Mouse (Mus musculus) brown adipose tissue, adult 24 weeks (tissue): ENCODE measurements around the gene Usf1. TPM values are rescaled to one million over a fixed set of nuclear protein-coding genes. Genes with fewer than 3 reads are reported as not detected.
A peak's percentile ranks its signal among the peaks of the same experiment; 100 is the strongest.

Experiments used
- H3K27ac ChIP-seq: fragments of 200-500 bp; replicated peaks from 2 replicates; pipeline ENCODE4 v1.5.1; 2012; ENCODE audit warnings: low read depth, mild to moderate bottlenecking, low read length
- H3K4me1 ChIP-seq: fragments of 200-500 bp; 2 replicates; pipeline ENCODE4 v1.6.1; 2012; ENCODE audit warnings: low read length, mixed read lengths; ENCODE audit not compliant: control insufficient read depth, insufficient read depth, insufficient read length
- H3K4me3 ChIP-seq: fragments of 200-500 bp; 2 replicates; pipeline ENCODE4 v1.5.1; 2012; ENCODE audit warnings: low read depth, mild to moderate bottlenecking, low read length, moderate library complexity; ENCODE audit not compliant: insufficient read depth
- polyA plus RNA-seq: library from polyadenylated mRNA; stranded (reverse); fragments of >200 nt; gene quantifications from 2 replicates; pipeline ENCODE4 v1.2.4, GENCODE M21; 2012; ENCODE audit not compliant: missing spikeins, insufficient read depth, insufficient read length

The Usf1 gene
- polyA plus RNA-seq, 1 experiment = 13.1 TPM

GRCm38 (mm10) chr1:171435288-171435814, 24.2 kb downstream of the Usf1 start:
- H3K4me3 ChIP-seq = no peak overlapping the region
- H3K4me1 ChIP-seq = no peaks in the 10 kb centered on the region
- H3K27ac ChIP-seq = no peak overlapping the region

- Histone ChIP-seq H3K4me1 (peaks cover under 1% of the 10 kb centered on the region; the same call in 1 of the 2 replicates), H3K27ac (no peak overlapping the region), H3K4me3 (no peak overlapping the region)
Measured at GRCm38 (mm10) chr1:171435974-171436373, 24.9 kb downstream of the Usf1 start.

DNA sequence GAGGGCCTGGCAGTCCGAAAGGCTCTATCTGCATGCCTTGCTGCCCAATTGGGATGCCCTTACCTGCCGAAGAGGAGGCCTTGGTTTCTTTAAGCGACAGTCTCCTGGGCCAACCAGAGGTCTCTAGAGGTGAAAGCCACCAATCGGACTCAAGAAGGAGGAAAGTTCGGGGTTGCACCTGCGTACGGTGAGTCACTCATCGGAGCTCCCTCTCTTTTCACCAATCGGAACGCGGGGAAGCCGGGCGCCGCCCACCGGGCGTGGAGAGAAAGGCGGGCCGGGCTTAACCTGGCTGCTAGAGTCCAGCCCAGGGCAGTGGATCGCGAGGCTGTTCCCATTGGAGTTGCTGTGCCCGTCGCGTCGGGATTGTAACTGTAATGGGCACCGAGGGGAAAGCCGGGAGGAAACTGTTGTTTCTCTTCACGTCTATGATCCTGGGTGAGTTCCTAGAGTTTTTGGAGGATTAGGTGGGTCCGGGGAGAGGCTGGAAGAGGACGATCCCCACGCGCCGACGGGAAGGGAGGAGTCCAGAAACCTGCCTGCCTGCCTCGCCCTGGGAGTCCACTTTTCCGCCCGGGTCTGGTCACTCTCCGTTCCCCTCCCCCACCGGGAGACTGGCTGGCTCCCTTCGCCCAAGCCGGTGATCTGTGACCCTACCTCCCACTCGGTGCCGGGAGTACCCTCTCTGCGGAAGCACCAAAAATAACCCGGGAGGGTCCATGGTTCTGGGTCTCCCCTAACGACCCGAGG, 26.3 kb downstream of the Usf1 start, which contains the start of gene F11r:
F11r (plus strand) TSS at position 272 of the 750 bp plus-strand sequence.
- H3K27ac ChIP-seq = peak within 1 kb of the TSS; percentile 99
- peak within 1 kb of the TSS; percentile 91 for H3K4me3 ChIP-seq
- H3K4me1 ChIP-seq = peaks cover 9% of the 10 kb centered on the region

- Histone ChIP-seq H3K27ac (peak overlapping the region; percentile 99), H3K4me3 (peak overlapping the region; percentile 91), H3K4me1 (peaks cover 14% of the 10 kb centered on the region)
Measured at GRCm38 (mm10) chr1:171438014-171438670, 27.0 kb downstream of the Usf1 start.

DNA sequence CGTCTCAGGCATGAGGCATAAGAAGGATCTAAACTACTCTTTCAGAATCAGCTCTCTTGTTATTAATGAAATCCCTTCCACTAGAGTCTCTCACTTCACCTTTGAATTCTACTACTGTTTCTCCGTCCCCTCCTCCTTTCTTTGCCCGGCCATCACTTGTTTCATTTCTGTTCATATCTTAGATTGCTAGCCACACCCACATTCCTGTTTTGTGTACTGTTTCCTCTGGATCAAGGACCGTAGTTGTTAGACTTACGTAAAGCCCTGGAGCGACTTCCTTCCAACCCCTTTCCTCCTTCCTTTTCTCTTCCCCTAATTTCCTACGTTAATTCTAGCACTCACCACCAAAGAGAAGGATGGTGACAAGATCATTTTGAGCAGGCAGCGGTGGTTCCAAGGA, 28.0 kb downstream of the Usf1 start:
- peak overlapping the region; percentile 91 for H3K4me3 ChIP-seq
- peaks cover 16% of the 10 kb centered on the region for H3K4me1 ChIP-seq
- H3K27ac ChIP-seq = peak overlapping the region; percentile 99

DNA sequence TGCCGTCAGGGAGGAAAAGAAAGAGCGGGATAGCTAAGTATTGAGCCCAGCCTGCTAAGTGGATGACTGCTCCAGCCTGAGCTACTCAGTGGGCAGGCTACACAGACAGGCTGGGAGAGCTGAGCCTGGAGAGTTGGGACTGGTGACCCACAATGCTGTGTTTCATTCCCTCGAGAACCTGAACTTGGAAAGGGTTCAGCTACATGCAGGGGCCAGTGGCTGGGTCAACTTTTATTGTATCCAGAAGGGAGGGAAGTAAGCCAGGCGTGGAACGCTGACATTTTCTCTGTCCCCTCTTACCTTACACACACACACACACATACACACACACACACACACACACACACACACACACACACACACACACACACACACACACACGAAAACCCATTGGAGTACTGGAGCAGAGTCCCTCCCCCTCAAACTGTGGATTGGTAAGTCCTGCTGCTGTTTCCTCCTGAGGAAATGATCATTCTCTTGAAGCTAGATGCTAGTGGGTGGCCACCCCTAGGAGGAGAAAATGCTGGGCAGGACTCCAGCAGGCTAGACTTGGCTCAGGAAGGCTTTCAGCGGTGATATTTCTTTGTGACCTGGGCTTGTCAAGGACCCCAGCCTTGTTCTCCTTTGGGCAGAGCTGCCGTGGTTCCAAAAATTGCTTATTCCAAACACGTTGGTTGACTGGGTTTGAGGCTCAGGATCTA, 29.1 kb downstream of the Usf1 start:
- H3K4me1 ChIP-seq = peaks cover 16% of the 10 kb centered on the region
- peak overlapping the region; percentile 91 for H3K4me3 ChIP-seq
- peak overlapping the region; percentile 99 for H3K27ac ChIP-seq

- peak overlapping the region; percentile 93 for H3K27ac ChIP-seq
- H3K4me1 ChIP-seq = peaks cover 20% of the 10 kb centered on the region
- peak overlapping the region; percentile 53 for H3K4me3 ChIP-seq
Measured at GRCm38 (mm10) chr1:171441466-171442412, 30.6 kb downstream of the Usf1 start.

DNA sequence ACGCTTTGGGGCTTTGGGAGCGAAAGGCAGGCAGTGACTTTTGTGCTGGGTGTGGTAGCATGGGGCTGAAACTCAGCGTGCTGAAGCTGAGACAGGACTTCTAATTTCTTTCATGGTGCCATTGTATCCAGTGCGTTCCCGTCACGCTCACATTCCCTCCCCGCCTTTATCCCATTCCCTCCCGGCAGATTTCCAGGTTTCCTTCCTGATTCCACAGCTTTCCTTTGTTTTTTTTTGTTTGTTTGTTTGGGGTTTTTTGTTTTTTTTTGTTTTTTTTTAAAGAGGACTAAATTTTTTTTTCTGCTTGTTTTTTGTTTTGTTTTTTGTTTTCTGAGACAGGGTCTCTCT, 31.3 kb downstream of the Usf1 start:
- peak overlapping the region; percentile 37 for H3K4me3 ChIP-seq
- peaks cover 20% of the 10 kb centered on the region for H3K4me1 ChIP-seq
- H3K27ac ChIP-seq = peak overlapping the region; percentile 93

- Histone ChIP-seq H3K4me1 (peaks cover 28% of the 10 kb centered on the region), H3K27ac (0 out of 2 replicates have a peak overlapping the region, but pooled peaks have one; percentile 30), H3K4me3 (no peak overlapping the region)
Measured at GRCm38 (mm10) chr1:171445050-171445449, 33.9 kb downstream of the Usf1 start.

DNA sequence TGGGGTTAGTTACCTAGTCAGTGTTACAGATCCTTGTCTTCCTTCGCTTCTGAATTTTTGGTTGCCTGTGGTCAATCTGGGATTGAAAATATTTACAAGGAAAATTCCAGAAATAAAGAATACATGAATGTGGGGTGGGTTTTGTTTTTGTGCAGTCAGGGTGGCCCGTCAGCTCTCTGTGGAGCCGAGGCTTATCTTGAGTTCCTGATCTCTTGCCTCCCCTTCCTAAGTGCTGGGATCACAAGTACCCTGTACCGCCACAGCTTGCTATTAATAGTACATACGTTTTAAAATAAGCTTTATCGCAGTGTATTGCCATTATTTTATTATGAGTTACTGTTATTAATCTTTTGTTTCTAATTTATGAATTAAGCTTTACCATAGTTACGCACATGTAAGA, 35.7 kb downstream of the Usf1 start:
- Histone ChIP-seq H3K4me1 (peaks cover 23% of the 10 kb centered on the region), H3K4me3 (no peak overlapping the region), H3K27ac (no peak overlapping the region; the same call in 1 of the 2 replicates)

DNA sequence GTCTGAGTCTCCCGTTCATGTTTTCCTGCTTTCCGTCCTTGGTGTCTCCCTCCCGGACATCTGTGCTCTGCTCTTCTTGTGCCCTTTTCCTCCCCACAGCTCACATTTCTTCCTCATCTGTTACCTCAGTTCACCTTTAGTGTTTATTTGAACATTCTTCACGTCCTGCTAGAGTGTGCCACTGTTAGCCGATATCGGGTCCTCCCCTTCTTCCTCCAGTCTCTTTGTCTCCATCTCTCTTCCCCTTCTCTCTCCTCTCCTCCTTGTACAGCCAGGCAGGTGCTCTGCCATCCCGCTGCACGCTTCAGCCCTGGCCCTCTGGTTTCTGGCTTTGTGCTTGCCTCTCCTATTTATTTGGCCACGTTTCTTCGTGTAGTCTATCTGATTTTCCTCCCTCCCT, 36.6 kb downstream of the Usf1 start:
- H3K4me1 ChIP-seq = peaks cover 23% of the 10 kb centered on the region
- peak overlapping the region; percentile 35 for H3K27ac ChIP-seq
- no peak overlapping the region; the same call in 1 of the 2 replicates for H3K4me3 ChIP-seq

DNA sequence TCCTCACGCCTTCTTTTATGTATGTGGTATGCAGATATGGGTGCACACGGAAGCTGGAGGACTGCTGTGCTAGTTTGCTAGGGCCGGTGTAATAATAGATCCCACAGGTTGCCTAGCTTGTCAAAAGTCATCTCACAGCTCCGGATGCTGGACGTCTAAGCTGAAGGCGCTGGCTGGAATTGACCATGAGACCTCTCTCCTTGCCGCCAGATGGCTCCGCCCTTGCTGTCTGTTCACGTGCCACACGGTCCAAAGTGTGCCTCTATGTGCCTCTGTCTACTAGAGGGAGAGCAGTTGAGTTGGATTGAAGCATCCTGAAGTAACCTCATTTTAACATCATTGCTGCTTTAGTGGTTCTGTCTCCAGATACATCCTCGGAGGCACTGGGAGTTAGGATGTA, 38.9 kb downstream of the Usf1 start:
- H3K4me3 ChIP-seq = no peak overlapping the region
- peak overlapping the region; percentile 61 for H3K27ac ChIP-seq
- H3K4me1 ChIP-seq = peaks cover 27% of the 10 kb centered on the region

- H3K4me1 ChIP-seq = peaks cover 29% of the 10 kb centered on the region
- peak overlapping the region; percentile 42; the same call in 1 of the 2 replicates for H3K27ac ChIP-seq
- no peak overlapping the region for H3K4me3 ChIP-seq
Measured at GRCm38 (mm10) chr1:171451001-171451400, 39.9 kb downstream of the Usf1 start.

- no peak overlapping the region for H3K4me3 ChIP-seq
- peaks cover 29% of the 10 kb centered on the region for H3K4me1 ChIP-seq
- H3K27ac ChIP-seq = peak overlapping the region; percentile 92
Measured at GRCm38 (mm10) chr1:171452522-171452921, 41.4 kb downstream of the Usf1 start.
